Mouse (Mus musculus) induced T-regulatory cell, adult 2 months (primary cell): ENCODE measurements around the gene Cdc34.

Experiments
- DNase-seq: peaks from one replicate; pipeline ENCODE4 v3.0.0-alpha.2; 2012; ENCODE audit warnings: low read depth

Cdc34 gene

GRCm38 (mm10) chr10:79716254-79716987 is 34.4 kb downstream of the Cdc34 start, which contains the start of gene Hcn2:
Gene Hcn2, plus strand, starts transcription at chr10:79716634.
- DNase-seq: no peak

- peak; percentile 55 for DNase-seq
Measured at GRCm38 (mm10) chr10:79716988-79717355, 35.0 kb downstream of the Cdc34 start.

- peak; percentile 83 for DNase-seq
Measured at GRCm38 (mm10) chr10:79717640-79718357, 35.8 kb downstream of the Cdc34 start.

- no peak for DNase-seq
Measured at GRCm38 (mm10) chr10:79721089-79721488, 39.1 kb downstream of the Cdc34 start.

- DNase-seq: no peak
Measured at GRCm38 (mm10) chr10:79723047-79723446, 41.1 kb downstream of the Cdc34 start.

- no peak for DNase-seq
Measured at GRCm38 (mm10) chr10:79723692-79724091, 41.7 kb downstream of the Cdc34 start.

GRCm38 (mm10) chr10:79726090-79726489 is 44.1 kb downstream of the Cdc34 start:
- DNase-seq: peak; percentile 67

- no peak for DNase-seq
Measured at GRCm38 (mm10) chr10:79728323-79729249, 46.6 kb downstream of the Cdc34 start.

- DNase-seq: no peak
Measured at GRCm38 (mm10) chr10:79729357-79729965, 47.5 kb downstream of the Cdc34 start.

- DNase-seq: peak; percentile 62
Measured at GRCm38 (mm10) chr10:79732500-79732899, 50.5 kb downstream of the Cdc34 start.

- no peak for DNase-seq
Measured at GRCm38 (mm10) chr10:79733847-79734246, 51.9 kb downstream of the Cdc34 start.

GRCm38 (mm10) chr10:79735361-79735760 is 53.4 kb downstream of the Cdc34 start:
- no peak for DNase-seq

- no peak for DNase-seq
Measured at GRCm38 (mm10) chr10:79736706-79737105, 54.7 kb downstream of the Cdc34 start.
